Mouse (Mus musculus) embryonic fibroblast, embryonic 13.5 days (primary cell): ENCODE results near the gene Ciapin1. TPM values are rescaled to one million over a fixed set of nuclear protein-coding genes. Genes with fewer than 3 reads are reported as not detected.

Source experiments
- H3K27ac ChIP-seq: 2 replicates; pipeline ENCODE4 v1.5.1; 2012; ENCODE audit warnings: low read length, control low read depth, inconsistent platforms; ENCODE audit not compliant: insufficient read depth
- H3K4me1 ChIP-seq: 2 replicates; pipeline ENCODE4 v1.6.1; 2011; ENCODE audit warnings: low read length; ENCODE audit not compliant: control insufficient read depth, insufficient read depth
- H3K4me3 ChIP-seq: 2 replicates; pipeline ENCODE4 v1.5.1; 2011; ENCODE audit warnings: mild to moderate bottlenecking, control low read depth, low read length; ENCODE audit not compliant: insufficient read depth
- CTCF ChIP-seq: IDR thresholded peaks from 2 replicates; pipeline ENCODE4 v1.5.1; 2011; ENCODE audit warnings: mild to moderate bottlenecking, control low read depth, low read length, moderate library complexity, borderline replicate concordance; ENCODE audit not compliant: insufficient read depth
- POLR2A ChIP-seq: IDR thresholded peaks from 2 replicates; pipeline ENCODE4 v1.6.1; 2011; ENCODE audit warnings: low read depth, mild to moderate bottlenecking, control low read depth, low read length, moderate library complexity
- polyA plus RNA-seq: library from polyadenylated mRNA; stranded (reverse); fragments of >200 nt; gene quantifications from 2 replicates; pipeline ENCODE4 v1.2.4, GENCODE M21; 2011; ENCODE audit warnings: low read depth; ENCODE audit not compliant: missing spikeins, insufficient read length

The Ciapin1 gene
- 27.6 and 35.3 TPM in 2 replicates for polyA plus RNA-seq

GRCm38 (mm10) chr8:94837662-94838574, at the start of gene Ciapin1, which contains the start of gene Coq9:
Ciapin1 (minus strand) TSS chr8:94838358.
Coq9 (plus strand) TSS chr8:94838321.
- Histone ChIP-seq H3K27ac (peak within 1 kb of the TSS; percentile 79), H3K4me3 (peak within 1 kb of the TSS; percentile 89), H3K4me1 (peaks cover 7% of the 10 kb centered on the region)
- TF ChIP-seq POLR2A (peak; percentile 98), CTCF (no peak)

DNA sequence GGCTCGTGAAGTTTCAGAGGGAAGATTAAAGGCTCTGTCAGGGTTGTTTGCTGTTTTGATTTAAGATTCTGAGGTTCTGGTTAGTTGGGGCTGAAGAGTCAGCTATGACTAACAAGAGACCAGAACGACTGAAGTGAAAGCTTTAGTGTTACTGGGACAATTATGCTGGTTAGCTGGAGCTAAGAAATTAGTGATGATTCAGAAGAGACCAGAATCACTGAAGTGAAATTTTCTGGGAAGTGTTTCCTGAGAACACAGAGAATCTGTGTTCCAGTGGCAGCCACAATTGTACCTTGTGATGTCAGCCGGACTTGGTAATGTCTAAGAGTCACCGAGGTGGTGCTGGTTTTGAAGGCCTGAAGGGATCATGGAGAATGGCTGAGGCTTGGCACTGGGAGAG, 42.6 kb upstream of the Ciapin1 start:
- Histone ChIP-seq H3K4me3 (no peak overlapping the region), H3K27ac (no peak overlapping the region), H3K4me1 (no peaks in the 10 kb centered on the region)
- no peak for TF ChIP-seq CTCF
- no peak for TF ChIP-seq POLR2A

DNA sequence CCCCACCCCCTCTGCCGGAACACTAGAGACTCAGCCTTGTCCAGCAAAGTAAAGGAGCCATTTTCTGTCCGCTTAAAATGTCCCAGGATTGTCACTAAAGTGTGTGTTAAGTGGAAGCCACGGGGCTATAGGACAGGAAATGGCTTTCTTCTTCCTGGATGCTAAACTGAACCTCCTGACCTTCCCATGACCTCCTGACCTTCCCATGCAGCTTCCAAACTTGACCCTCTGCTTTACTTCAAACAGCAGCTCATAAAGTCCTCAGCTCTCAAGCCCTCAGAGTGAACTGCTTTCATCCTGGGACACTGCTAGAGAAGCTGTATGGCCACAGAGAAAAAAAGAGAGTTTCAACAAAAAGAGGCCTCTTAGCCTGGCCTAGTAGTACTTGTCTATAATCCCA, 38.7 kb upstream of the Ciapin1 start:
- Histone ChIP-seq H3K4me1 (peaks cover 5% of the 10 kb centered on the region; the same call in 1 of the 2 replicates), H3K4me3 (no peak overlapping the region), H3K27ac (no peak overlapping the region)
- TF ChIP-seq CTCF (no peak), POLR2A (no peak)

DNA sequence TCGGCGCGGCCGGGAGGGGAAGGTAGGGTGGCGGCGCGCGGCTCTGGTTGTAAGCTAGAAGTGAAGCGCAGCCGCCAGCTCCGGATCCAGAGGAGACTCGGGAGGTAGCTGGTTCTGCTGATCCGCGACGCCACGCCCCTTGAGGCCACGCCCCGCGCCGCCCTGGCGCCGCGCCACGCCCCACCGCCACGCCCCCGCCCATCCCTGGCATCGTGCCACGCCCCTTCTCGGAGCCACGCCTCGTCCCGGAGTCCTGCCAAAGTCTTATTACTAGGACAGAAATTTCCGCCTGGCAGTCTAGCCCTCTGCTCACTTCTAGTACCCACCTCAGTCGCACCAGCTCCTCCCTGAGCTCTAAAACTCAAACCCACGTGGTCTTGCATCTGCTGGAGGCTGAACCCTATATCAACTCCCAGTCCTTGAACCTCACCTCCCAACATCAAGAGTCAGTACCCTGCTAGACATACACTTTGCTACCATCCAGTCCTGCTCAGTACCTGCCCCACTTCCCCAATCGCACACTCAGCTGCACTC, 38.1 kb upstream of the Ciapin1 start, which contains the start of gene Dok4:
TSS of gene Dok4 (minus strand) at position 134 of the 534 bp plus-strand sequence.
- Histone ChIP-seq H3K4me1 (peaks cover 5% of the 10 kb centered on the region; the same call in 1 of the 2 replicates), H3K4me3 (peak within 1 kb of the TSS; percentile 72), H3K27ac (no peak within 1 kb of the TSS)
- TF ChIP-seq CTCF (no peak), POLR2A (peak; percentile 63)

DNA sequence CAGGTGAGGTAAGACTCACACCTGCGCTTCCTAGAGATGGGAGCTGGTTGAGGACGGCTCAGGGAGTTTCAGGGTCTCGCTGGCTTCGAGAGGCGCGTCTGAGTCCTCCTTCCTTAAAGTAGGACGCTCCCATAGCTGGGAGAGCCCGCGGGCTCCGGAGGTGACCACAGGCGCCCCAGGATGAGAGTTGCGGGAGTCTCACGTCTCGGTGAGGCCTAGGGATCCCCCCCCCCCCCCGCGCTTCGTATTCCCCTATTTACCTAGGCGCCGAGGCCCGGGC, 37.7 kb upstream of the Ciapin1 start:
- TF ChIP-seq POLR2A = no peak
- no peak for TF ChIP-seq CTCF
- Histone ChIP-seq H3K27ac (no peak overlapping the region), H3K4me1 (peaks cover 5% of the 10 kb centered on the region; the same call in 1 of the 2 replicates), H3K4me3 (peak overlapping the region; percentile 72)

GRCm38 (mm10) chr8:94875096-94875870, 37.1 kb upstream of the Ciapin1 start:
- Histone ChIP-seq H3K4me3 (peak overlapping the region; percentile 72), H3K4me1 (peaks cover 5% of the 10 kb centered on the region; the same call in 1 of the 2 replicates), H3K27ac (no peak overlapping the region)
- TF ChIP-seq POLR2A = no peak
- TF ChIP-seq CTCF = no peak

DNA sequence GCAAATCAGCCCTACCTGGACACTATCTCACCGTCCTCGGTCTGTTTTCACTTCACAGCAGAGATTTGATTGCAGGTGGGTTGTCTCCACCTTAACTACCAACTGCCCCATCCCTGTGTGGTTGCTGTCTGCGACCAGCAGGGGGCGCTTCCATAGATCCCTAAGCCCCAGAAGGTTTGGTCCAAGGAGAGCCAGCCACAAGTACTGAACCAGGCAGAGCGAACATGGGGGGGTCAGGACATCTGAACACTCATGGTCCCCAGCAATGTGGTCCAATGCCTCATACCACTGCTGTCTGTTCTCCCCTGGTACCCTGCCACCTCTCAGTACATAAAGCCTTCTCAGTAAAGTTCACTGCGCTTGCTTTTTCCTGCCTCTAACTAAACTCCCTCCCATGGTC, 36.2 kb upstream of the Ciapin1 start:
- Histone ChIP-seq H3K4me1 (peaks cover 5% of the 10 kb centered on the region; the same call in 1 of the 2 replicates), H3K27ac (no peak overlapping the region), H3K4me3 (no peak overlapping the region)
- TF ChIP-seq CTCF (peak; percentile 61; the same call in 1 of the 2 replicates), POLR2A (no peak)

GRCm38 (mm10) chr8:94872576-94872975, 34.4 kb upstream of the Ciapin1 start:
- Histone ChIP-seq H3K27ac (no peak overlapping the region), H3K4me1 (peaks cover 5% of the 10 kb centered on the region; the same call in 1 of the 2 replicates), H3K4me3 (no peak overlapping the region)
- TF ChIP-seq CTCF = no peak
- TF ChIP-seq POLR2A = no peak

GRCm38 (mm10) chr8:94872156-94872555, 34.0 kb upstream of the Ciapin1 start:
- TF ChIP-seq POLR2A (no peak), CTCF (no peak)
- Histone ChIP-seq H3K27ac (no peak overlapping the region), H3K4me1 (peaks cover 5% of the 10 kb centered on the region; the same call in 1 of the 2 replicates), H3K4me3 (no peak overlapping the region)
